Mouse (Mus musculus) hindbrain, embryonic 16.5 days (tissue): Measurements from ENCODE around the gene Birc6. TPM values are rescaled to one million over a fixed set of nuclear protein-coding genes. Genes with fewer than 3 reads are reported as not detected.

Experiments used
- ATAC-seq: fragments of 200-750 bp; cut with Nextera tagmentation; 2 replicates; pipeline ENCODE4 v1.8.0; 2017; ENCODE audit warnings: moderate TSS enrichment, moderate library complexity
- H3K27ac ChIP-seq: fragments of 300-500 bp; sonication (generic); 2 replicates; pipeline ENCODE4 v1.5.1; 2014; ENCODE audit warnings: low read depth, mild to moderate bottlenecking, control low read depth, low read length, moderate library complexity
- H3K27me3 ChIP-seq: fragments of 300-500 bp; sonication (generic); replicated peaks from 2 replicates; pipeline ENCODE4 v1.6.1; 2014; ENCODE audit warnings: low read length; ENCODE audit not compliant: control insufficient read depth, insufficient read depth
- H3K36me3 ChIP-seq: fragments of 300-500 bp; sonication (generic); 2 replicates; pipeline ENCODE4 v1.6.1; 2014; ENCODE audit warnings: mild to moderate bottlenecking, low read length, moderate library complexity, mixed read lengths; ENCODE audit not compliant: control insufficient read depth, insufficient read depth
- H3K4me1 ChIP-seq: fragments of 300-500 bp; sonication (generic); 2 replicates; pipeline ENCODE4 v1.6.1; 2014; ENCODE audit warnings: low read depth, low read length; ENCODE audit not compliant: control insufficient read depth, insufficient read depth
- H3K4me2 ChIP-seq: fragments of 300-500 bp; sonication (generic); 2 replicates; pipeline ENCODE4 v1.6.1; 2014; ENCODE audit warnings: mild to moderate bottlenecking, low read length, control low read depth, moderate library complexity
- H3K4me3 ChIP-seq: fragments of 300-500 bp; sonication (generic); 2 replicates; pipeline ENCODE4 v1.5.1; 2014; ENCODE audit warnings: mild to moderate bottlenecking, low read length, control low read depth, moderate library complexity
- H3K9ac ChIP-seq: fragments of 300-500 bp; sonication (generic); 2 replicates; pipeline ENCODE4 v1.6.1; 2014; ENCODE audit warnings: low read depth, mild to moderate bottlenecking, control low read depth, low read length, moderate library complexity
- H3K9me3 ChIP-seq: fragments of 300-500 bp; sonication (generic); 2 replicates; pipeline ENCODE4 v1.6.1; 2014; ENCODE audit warnings: mild to moderate bottlenecking, low read length, moderate library complexity; ENCODE audit not compliant: control insufficient read depth
- WGBS: fragments of 180-500 bp; shearing (Covaris S2); extraction: QIAGEN DNeasy Blood & Tissue Kit; methylation state at CpG from one replicate; pipeline ENCODE4 v1.1.7; 2014; 5-methylcytosine and 5-hydroxymethylcytosine counted together
- polyA plus RNA-seq: library from polyadenylated mRNA; unstranded; fragments of >200 nt; fragmentation: Nextera tagmentation; extraction: Ambion mirVana; gene quantifications from 2 replicates; pipeline ENCODE4 v1.2.1, GENCODE M21; 2015

Birc6 gene
- polyA plus RNA-seq, 1 experiment from 2014 or later: 61.9 TPM

DNA sequence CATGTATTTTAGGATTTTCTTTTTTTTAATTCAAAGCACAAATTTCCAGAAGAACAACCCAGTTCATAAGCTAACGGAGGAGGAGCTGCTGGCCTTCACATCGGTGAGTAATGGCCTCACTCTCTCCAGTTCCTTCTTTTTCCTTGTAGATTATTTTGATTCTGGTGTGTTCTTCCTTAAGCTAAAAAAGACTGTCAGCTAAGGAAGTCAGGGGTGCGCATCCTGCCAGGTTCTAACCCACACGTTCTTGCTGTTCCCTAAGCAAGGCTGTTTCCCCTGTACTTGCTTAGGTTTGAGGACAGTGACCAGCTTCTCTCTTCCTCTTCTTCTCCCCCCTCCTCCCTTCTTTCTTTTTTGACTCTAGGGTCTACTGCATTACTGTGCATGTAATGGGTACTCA is 222.9 kb downstream of the Birc6 start:
- Histone ChIP-seq H3K4me2 (no peak overlapping the region), H3K9ac (no peak overlapping the region), H3K27ac (no peak overlapping the region), H3K4me1 (no peaks in the 10 kb centered on the region), H3K36me3 (no peaks in the 10 kb centered on the region), H3K4me3 (no peak overlapping the region), H3K9me3 (no peaks in the 10 kb centered on the region), H3K27me3 (no peaks in the 10 kb centered on the region)
- no peak for ATAC-seq
- 90% methylated on average over 4 of the region's 4 CpGs for WGBS

Other genes starting within 250 kb of the Birc6 start
- gene Memo1, start 232.8 kb upstream of the Birc6 start, polyA plus RNA-seq: 52.9 and 56.1 TPM in 2 replicates
- 207 and 221 TPM in 2 replicates for gene Dpy30, start 204.4 kb upstream of the Birc6 start, polyA plus RNA-seq
- gene Spast, start 189.3 kb upstream of the Birc6 start, polyA plus RNA-seq: 17.3 and 19.4 TPM in 2 replicates
- gene Slc30a6, start 132.7 kb upstream of the Birc6 start, polyA plus RNA-seq: 30.7 and 31.8 TPM in 2 replicates
- gene Nlrc4, start 69.2 kb upstream of the Birc6 start, polyA plus RNA-seq: 0.20 and 0.42 TPM in 2 replicates
- gene Yipf4, start 38.8 kb upstream of the Birc6 start, polyA plus RNA-seq: 44.8 and 51.3 TPM in 2 replicates
- gene Ttc27, start 189.4 kb downstream of the Birc6 start, polyA plus RNA-seq: 17.3 and 19.3 TPM in 2 replicates